Mouse (Mus musculus): ENCODE data around the gene Vim. TPM values are rescaled to one million over a fixed set of nuclear protein-coding genes. Genes with fewer than 3 reads are reported as not detected.
A peak's percentile ranks its signal among the peaks of the same experiment; 100 is the strongest.

Vim gene
- polyA plus RNA-seq, 1 experiment: 6,934 TPM

DNA sequence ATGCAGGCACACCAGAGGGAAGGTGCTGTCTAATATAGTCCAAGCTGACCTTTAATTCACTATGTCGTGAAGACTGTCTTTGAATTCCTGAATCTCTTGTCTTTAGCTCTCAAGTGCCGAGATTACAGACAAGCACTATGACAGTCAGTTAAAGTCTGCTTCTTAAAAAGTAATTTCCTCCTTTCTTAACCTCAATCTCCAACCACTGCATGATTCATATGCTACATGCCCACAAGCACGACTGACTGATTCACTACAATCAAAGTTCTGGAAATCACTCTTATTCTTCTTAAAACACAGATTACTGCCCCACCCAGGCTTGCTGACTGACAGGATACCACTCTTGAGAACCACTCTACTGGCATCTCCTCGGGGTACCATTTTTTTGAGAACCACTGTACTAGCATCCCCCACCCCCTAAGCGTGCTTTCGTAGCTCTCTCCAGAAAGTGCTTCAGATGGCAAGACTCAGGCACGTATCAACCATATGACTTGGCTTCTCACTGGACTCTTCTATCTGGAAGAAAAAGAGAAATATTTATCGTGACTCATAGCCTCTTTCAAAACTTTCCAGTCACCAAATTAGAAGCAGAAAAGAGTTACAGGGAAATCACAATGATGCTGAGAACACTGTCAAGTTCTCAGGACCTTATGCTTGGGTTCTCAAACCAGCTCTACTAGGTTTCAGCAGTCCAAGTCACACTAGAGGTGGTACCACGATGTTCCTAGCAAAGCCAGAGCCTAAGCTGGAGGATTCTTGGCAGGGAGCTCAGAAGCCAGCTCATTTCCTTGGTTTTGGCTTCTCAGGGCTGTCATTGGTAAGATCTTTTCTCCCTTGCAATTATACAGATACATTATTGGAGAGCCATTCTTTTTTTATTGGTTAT lies 16.3 kb upstream of the Vim start:
- TF ChIP-seq CTCF (IDR thresholded peaks at IDR 0.05; ENCODE audit: control insufficient read depth, insufficient read depth, insufficient read length) (no peak), FOSL1 (IDR thresholded peaks at IDR 0.05; ENCODE audit: insufficient read depth, low read length, poor library complexity, severe bottlenecking) (peak; percentile 59), MAX (IDR thresholded peaks at IDR 0.05) (peak; percentile 27)
- Histone ChIP-seq H3K36me3 (ENCODE audit: control insufficient read depth, insufficient read depth) (no peaks in the 10 kb centered on the region), H3K4me3 (ENCODE audit: insufficient read depth, poor library complexity, severe bottlenecking) (no peak overlapping the region), H3K27me3 (ENCODE audit: control insufficient read depth, insufficient read depth, insufficient read length) (no peaks in the 10 kb centered on the region), H3ac (ENCODE audit: control insufficient read depth, insufficient read length, low read depth) (peak overlapping the region; percentile 65), H3K79me3 (ENCODE audit: low read depth) (no peaks in the 10 kb centered on the region), H3K79me2 (ENCODE audit: control insufficient read depth, insufficient read depth) (peaks cover 6% of the 10 kb centered on the region)

DNA sequence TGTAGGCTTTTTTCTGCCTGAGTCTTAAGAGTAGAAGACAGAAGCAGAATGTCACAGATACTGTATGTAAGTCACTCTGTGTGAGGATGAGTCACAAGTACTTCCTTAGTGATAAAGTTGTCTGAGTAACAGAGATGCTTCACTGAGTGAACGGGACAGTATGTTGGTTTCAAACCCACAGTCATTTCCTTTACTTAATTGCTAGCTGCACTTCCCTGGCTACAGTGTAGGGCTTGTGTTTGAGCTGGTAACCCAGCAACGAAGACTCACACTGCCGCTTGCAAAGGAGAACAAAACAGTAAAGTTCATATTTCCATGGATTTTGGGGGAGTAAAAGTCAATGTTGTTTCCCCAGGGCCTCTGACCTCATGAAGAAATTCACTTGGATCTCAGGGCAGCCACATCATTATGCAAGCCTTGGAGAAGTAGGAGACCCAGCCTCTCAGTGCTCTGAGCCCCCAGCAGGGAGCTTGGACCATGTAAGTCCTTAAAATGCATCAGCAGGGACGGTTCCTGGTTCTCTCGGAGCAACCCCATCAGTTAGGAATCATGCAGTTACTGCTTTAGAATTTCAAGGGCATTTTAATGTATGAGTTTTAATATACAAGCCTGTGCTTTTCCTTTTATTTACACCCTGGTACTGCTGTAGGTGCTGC lies 15.0 kb upstream of the Vim start:
- Histone ChIP-seq H3ac (ENCODE audit: control insufficient read depth, insufficient read length, low read depth) (peak overlapping the region; percentile 34), H3K4me3 (ENCODE audit: insufficient read depth, poor library complexity, severe bottlenecking) (no peak overlapping the region), H3K79me3 (ENCODE audit: low read depth) (no peaks in the 10 kb centered on the region), H3K79me2 (ENCODE audit: control insufficient read depth, insufficient read depth) (peaks cover 6% of the 10 kb centered on the region), H3K27me3 (ENCODE audit: control insufficient read depth, insufficient read depth, insufficient read length) (no peaks in the 10 kb centered on the region), H3K36me3 (ENCODE audit: control insufficient read depth, insufficient read depth) (no peaks in the 10 kb centered on the region)
- TF ChIP-seq USF1 (IDR thresholded peaks at IDR 0.05; ENCODE audit: low read depth) (no peak), FOSL1 (IDR thresholded peaks at IDR 0.05; ENCODE audit: insufficient read depth, low read length, poor library complexity, severe bottlenecking) (peak; percentile 72), MYOG (IDR thresholded peaks at IDR 0.05; ENCODE audit: control insufficient read depth, extremely low read depth, insufficient read length) (no peak), MYOD1 (IDR thresholded peaks at IDR 0.05; ENCODE audit: control insufficient read depth, insufficient read length, low read depth) (peak; percentile 23), MAX (IDR thresholded peaks at IDR 0.05) (no peak), CTCF (IDR thresholded peaks at IDR 0.05; ENCODE audit: control insufficient read depth, insufficient read depth, insufficient read length) (no peak), CEBPB (IDR thresholded peaks at IDR 0.05; ENCODE audit: low read depth) (peak; percentile 39)

DNA sequence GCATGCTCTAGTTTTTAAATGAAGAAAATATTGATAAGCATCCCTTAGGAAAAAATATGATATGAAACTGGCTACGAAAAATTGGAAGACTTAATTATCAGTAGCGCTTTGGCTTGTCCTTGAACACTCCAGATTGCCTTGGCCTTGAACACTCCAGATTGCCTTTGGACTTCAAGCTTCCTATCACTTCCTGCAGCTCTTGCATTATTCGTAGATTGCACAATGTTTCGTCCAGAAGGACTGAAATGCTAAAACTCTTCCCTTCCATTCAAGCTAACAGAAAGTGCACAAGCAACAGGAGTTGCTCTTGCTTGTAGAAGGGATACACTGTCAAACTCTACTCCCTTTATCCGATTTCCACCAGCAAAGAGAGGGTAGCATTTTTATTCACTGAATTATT lies 14.4 kb upstream of the Vim start:
- no peaks in the 10 kb centered on the region for H3K27me3 ChIP-seq (ENCODE audit: control insufficient read depth, insufficient read depth, insufficient read length)
- no peak for TF ChIP-seq MYOG (IDR thresholded peaks at IDR 0.05; ENCODE audit: control insufficient read depth, extremely low read depth, insufficient read length)
- TF ChIP-seq CEBPB (IDR thresholded peaks at IDR 0.05; ENCODE audit: low read depth): peak; percentile 86
- no peak for TF ChIP-seq MAX (IDR thresholded peaks at IDR 0.05)
- peaks cover 6% of the 10 kb centered on the region for H3K79me2 ChIP-seq (ENCODE audit: control insufficient read depth, insufficient read depth)
- no peaks in the 10 kb centered on the region for H3K79me3 ChIP-seq (ENCODE audit: low read depth)
- no peak overlapping the region for H3ac ChIP-seq (ENCODE audit: control insufficient read depth, insufficient read length, low read depth)
- H3K36me3 ChIP-seq (ENCODE audit: control insufficient read depth, insufficient read depth): no peaks in the 10 kb centered on the region
- H3K4me3 ChIP-seq (ENCODE audit: insufficient read depth, poor library complexity, severe bottlenecking): no peak overlapping the region

DNA sequence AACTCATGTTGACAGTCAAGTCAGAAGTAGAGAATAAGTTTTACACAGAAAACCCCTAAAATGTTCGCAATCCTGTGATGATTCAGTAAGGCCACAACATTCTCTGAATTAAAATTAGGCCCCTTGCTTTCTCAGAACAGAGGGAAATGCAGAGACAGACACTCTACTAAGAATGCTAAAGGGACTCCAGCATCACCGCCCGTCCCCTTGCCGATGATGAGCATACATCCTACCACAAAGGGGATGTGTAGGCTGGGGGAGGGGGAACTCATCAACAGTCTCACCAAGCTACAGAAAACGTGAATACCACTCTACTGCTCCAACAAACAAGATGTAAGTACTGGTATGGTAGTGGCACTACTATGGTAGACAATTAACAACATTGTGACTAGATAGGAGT lies 14.0 kb upstream of the Vim start:
- H3K4me3 ChIP-seq (ENCODE audit: insufficient read depth, poor library complexity, severe bottlenecking): no peak overlapping the region
- TF ChIP-seq FOSL1 (IDR thresholded peaks at IDR 0.05; ENCODE audit: insufficient read depth, low read length, poor library complexity, severe bottlenecking) (no peak), CEBPB (IDR thresholded peaks at IDR 0.05; ENCODE audit: low read depth) (no peak), MAX (IDR thresholded peaks at IDR 0.05) (no peak), USF1 (IDR thresholded peaks at IDR 0.05; ENCODE audit: low read depth) (no peak), MYOG (IDR thresholded peaks at IDR 0.05; ENCODE audit: control insufficient read depth, extremely low read depth, insufficient read length) (no peak), MYOD1 (IDR thresholded peaks at IDR 0.05; ENCODE audit: control insufficient read depth, insufficient read length, low read depth) (no peak), CTCF (IDR thresholded peaks at IDR 0.05; ENCODE audit: control insufficient read depth, insufficient read depth, insufficient read length) (no peak)

DNA sequence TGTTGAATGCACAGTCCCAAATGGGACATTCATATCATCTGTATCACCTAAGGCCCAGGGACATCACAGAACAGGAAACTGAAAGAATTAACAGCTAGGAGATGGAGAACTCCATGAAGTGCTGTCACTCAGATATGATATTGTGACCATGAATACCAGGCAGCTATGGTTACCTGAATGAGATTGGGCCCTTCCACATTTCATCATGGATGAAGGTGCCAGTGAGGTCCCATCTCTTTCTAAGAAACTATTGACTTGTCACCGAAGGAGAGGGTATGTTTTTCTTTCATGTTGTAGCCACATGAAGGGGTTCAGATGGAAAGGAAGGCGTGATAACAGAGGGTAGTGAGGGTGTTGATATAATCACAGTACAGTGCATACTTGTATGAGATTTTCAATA lies 13.3 kb upstream of the Vim start:
- no peaks in the 10 kb centered on the region for H3K79me3 ChIP-seq (ENCODE audit: low read depth)
- no peak overlapping the region for H3ac ChIP-seq (ENCODE audit: control insufficient read depth, insufficient read length, low read depth)
- H3K36me3 ChIP-seq (ENCODE audit: control insufficient read depth, insufficient read depth): no peaks in the 10 kb centered on the region
- peaks cover 6% of the 10 kb centered on the region for H3K79me2 ChIP-seq (ENCODE audit: control insufficient read depth, insufficient read depth)
- no peak overlapping the region for H3K4me3 ChIP-seq (ENCODE audit: insufficient read depth, poor library complexity, severe bottlenecking)
- TF ChIP-seq MYOD1 (IDR thresholded peaks at IDR 0.05; ENCODE audit: control insufficient read depth, insufficient read length, low read depth) (no peak), USF1 (IDR thresholded peaks at IDR 0.05; ENCODE audit: low read depth) (no peak), CEBPB (IDR thresholded peaks at IDR 0.05; ENCODE audit: low read depth) (no peak), MAX (IDR thresholded peaks at IDR 0.05) (no peak), CTCF (IDR thresholded peaks at IDR 0.05; ENCODE audit: control insufficient read depth, insufficient read depth, insufficient read length) (no peak)
- no peaks in the 10 kb centered on the region for H3K27me3 ChIP-seq (ENCODE audit: control insufficient read depth, insufficient read depth, insufficient read length)

More for the DNA sequence above, 14.0 kb upstream of the Vim start:
- H3K79me2 ChIP-seq (ENCODE audit: control insufficient read depth, insufficient read depth): peaks cover 6% of the 10 kb centered on the region
- no peaks in the 10 kb centered on the region for H3K79me3 ChIP-seq (ENCODE audit: low read depth)
- H3K36me3 ChIP-seq (ENCODE audit: control insufficient read depth, insufficient read depth): no peaks in the 10 kb centered on the region
- H3ac ChIP-seq (ENCODE audit: control insufficient read depth, insufficient read length, low read depth): no peak overlapping the region
- no peaks in the 10 kb centered on the region for H3K27me3 ChIP-seq (ENCODE audit: control insufficient read depth, insufficient read depth, insufficient read length)

GRCm38 (mm10) chr2:13570122-13570521 lies 3.6 kb upstream of the Vim start:
- Histone ChIP-seq H3K79me3 (ENCODE audit: low read depth) (peaks cover 9% of the 10 kb centered on the region), H3K36me3 (ENCODE audit: control insufficient read depth, insufficient read depth) (peaks cover 8% of the 10 kb centered on the region), H3ac (ENCODE audit: control insufficient read depth, insufficient read length, low read depth) (no peak overlapping the region), H3K79me2 (ENCODE audit: control insufficient read depth, insufficient read depth) (peaks cover 19% of the 10 kb centered on the region), H3K4me3 (ENCODE audit: insufficient read depth, poor library complexity, severe bottlenecking) (no peak overlapping the region), H3K27me3 (ENCODE audit: control insufficient read depth, insufficient read depth, insufficient read length) (no peaks in the 10 kb centered on the region)
- no peak for TF ChIP-seq CTCF (IDR thresholded peaks at IDR 0.05; ENCODE audit: control insufficient read depth, insufficient read depth, insufficient read length)
- no peak for TF ChIP-seq CEBPB (IDR thresholded peaks at IDR 0.05; ENCODE audit: low read depth)

Measured in C2C12 (cell line).